Mouse (Mus musculus): ENCODE data around the gene Lmod3. TPM values are rescaled to one million over a fixed set of nuclear protein-coding genes. Genes with fewer than 3 reads are reported as not detected.
"Not testable (repeated sequence)": the region's sequence is repeated elsewhere in the genome, so short reads cannot be mapped to it uniquely, and the experiment has no call there.

Lmod3 gene
- total RNA-seq, 4 experiments from 2014 or later = 0.16 TPM; not detected in 3

GRCm38 (mm10) chr6:97276366-97276765 is 23.8 kb upstream of the Lmod3 start:
- no peak for DNase-seq (ENCODE audit: low spot score in 2 of 2)

GRCm38 (mm10) chr6:97275760-97276159 is 23.2 kb upstream of the Lmod3 start:
- no peak for DNase-seq (ENCODE audit: low spot score in 2 of 2)

GRCm38 (mm10) chr6:97273777-97274176 is 21.2 kb upstream of the Lmod3 start:
- DNase-seq (ENCODE audit: low spot score in 2 of 2) = no peak

GRCm38 (mm10) chr6:97273058-97273710 is 20.6 kb upstream of the Lmod3 start:
- no peak for DNase-seq (ENCODE audit: low spot score in 2 of 2)

- no peak for DNase-seq (ENCODE audit: low spot score in 2 of 2)
Observed at GRCm38 (mm10) chr6:97272349-97272748, 19.8 kb upstream of the Lmod3 start.

GRCm38 (mm10) chr6:97269596-97269995 is 17.0 kb upstream of the Lmod3 start:
- no peak for DNase-seq (ENCODE audit: low spot score in 2 of 2)

GRCm38 (mm10) chr6:97267132-97267531 is 14.6 kb upstream of the Lmod3 start:
- no peak for DNase-seq (ENCODE audit: low spot score in 2 of 2)

- no peak for DNase-seq (ENCODE audit: low spot score in 2 of 2)
Observed at GRCm38 (mm10) chr6:97266661-97267060, 14.1 kb upstream of the Lmod3 start.

DNA sequence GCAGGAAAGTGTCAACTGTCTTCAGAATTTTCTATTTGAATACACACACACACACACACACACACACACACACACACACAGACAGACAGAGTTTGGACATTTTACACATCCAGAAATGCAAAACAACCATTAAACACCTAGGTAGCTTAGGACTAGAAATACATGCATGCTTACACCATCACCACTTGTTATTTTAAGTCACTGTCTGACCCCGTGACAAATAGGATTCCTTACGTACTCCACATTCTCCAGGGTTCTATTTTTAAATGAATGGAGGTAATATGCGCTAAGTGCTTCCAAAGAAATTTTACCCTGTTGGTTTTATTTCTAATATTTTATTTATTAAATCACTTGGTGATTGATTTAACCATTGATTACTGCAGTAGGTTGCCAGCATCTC is 13.1 kb upstream of the Lmod3 start:
- DNase-seq (ENCODE audit: low spot score in 2 of 2) = no peak

DNA sequence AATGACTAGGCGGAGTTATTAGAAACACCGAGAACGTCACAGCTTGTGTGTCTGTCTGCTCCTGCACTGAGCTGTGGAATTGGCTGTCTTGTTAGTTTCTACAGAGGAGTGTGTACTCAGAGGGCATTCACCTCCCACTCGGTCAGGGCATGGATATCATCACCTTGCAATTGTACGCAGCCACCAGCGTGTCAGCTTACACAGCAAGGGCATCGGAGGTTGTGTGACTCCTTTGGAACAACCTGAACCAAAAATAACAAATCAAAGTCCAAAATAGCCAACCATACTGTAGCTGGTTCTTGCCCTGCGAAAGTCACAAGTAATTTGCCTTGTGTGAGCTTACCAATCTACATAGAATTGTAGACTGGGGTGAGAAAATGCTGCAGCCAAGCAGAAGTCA is 12.7 kb upstream of the Lmod3 start:
- DNase-seq (ENCODE audit: low spot score in 2 of 2) = no peak

GRCm38 (mm10) chr6:97263750-97264149 is 11.2 kb upstream of the Lmod3 start:
- not testable (repeated sequence) for DNase-seq (ENCODE audit: low spot score in 2 of 2)

- no peak for DNase-seq (ENCODE audit: low spot score in 2 of 2)
Observed at GRCm38 (mm10) chr6:97262229-97262628, 9.7 kb upstream of the Lmod3 start.

DNA sequence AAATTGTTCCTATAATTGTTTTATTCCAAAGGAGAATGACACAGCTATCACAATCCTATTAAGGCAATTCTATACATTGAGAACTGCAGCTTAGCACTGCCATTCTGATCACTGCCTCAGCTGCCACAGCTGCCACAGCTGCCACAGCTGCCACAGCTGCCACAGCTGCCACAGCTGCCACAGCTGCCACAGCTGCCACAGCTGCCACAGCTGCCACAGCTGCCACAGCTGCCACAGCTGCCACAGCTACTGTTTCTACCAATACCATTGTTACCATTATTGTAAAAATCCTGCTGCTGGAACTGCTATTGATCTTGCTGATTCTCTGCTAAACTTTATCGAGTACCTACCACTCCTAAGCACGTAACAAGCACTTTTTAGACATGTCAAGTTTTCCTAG is 7.4 kb upstream of the Lmod3 start:
- DNase-seq (ENCODE audit: low spot score in 2 of 2) = not testable (repeated sequence)

DNA sequence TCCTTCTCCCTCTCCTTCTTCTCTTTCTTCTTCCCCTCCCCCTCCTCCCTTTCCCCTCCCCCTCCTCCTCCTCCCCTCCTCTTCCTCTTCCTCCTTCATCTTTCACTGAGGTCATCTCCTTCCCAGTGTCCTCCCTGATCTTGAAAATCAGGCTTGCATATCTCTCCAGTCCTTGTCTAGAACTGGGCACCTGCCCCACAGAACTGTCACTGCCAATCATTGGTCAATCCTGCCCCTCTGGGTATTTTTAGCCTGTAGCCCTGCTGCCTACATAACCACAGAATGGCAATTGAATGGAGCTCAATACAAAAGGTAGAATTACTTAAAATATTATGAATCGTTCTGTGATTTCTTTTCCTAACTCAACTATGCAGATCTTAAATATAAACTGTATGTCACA is 5.9 kb upstream of the Lmod3 start:
- DNase-seq (ENCODE audit: low spot score in 2 of 2) = no peak

DNA sequence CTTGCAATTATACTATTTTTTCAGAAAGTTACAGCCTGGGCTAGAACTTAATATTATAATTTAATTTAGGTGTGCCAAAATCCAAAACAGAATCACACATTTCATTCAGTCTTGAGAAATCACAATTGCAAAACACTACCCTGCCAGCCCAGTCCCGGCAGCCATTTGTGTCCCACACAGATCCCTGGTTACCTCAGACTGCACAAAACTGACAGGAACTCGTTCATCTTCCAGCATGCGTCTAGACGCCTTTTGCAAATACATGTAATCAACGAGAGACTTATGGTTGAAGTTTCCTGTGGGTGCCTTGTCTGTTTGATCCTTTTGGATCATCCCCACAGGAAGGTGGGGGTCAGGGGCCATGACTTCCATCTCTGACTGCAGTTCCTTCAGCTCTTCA is 473 bp downstream of the Lmod3 start:
- DNase-seq (ENCODE audit: low spot score in 2 of 2) = no peak

DNA sequence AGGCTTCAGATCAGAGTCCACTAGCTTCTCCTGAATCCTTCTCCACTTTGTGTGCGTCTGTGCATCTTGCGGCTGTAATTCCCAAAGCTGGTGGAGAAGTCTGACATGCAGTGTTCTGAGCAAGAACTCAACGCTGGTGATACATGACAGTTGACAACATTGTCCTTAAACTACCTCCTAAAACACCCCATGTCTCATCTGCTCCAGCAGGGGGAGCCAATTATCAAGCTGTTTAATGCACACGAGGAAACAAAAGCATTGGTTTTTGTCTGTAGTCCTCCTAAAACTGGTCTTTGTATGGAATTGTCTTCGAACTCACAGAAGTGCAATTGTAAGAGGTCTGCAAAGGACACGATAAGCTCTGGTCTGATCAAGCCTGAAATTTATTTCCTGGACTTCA is 1.6 kb downstream of the Lmod3 start:
- peak; percentile 36 to 62 for DNase-seq (ENCODE audit: low spot score in 2 of 2)

DNA sequence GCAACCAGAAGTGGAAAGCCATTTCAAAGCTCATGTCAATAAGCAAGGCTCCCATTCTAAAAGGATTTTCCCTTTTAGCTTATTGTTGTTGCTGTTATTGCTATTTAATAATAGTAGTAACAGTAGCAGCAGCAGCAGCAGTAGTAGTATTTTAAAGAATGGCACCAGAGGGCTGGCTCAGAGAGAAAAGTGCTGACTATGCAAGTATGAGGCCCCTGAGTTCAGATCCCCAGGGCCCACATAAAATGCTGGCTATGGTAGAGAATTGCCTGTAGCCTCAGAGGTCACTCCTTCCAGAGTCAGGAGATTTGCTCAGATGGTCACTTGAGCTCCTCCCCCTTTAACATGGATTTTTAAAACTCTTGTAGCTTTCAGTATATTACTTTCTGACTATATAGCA is 7.4 kb downstream of the Lmod3 start:
- no peak for DNase-seq (ENCODE audit: low spot score in 2 of 2)

DNA sequence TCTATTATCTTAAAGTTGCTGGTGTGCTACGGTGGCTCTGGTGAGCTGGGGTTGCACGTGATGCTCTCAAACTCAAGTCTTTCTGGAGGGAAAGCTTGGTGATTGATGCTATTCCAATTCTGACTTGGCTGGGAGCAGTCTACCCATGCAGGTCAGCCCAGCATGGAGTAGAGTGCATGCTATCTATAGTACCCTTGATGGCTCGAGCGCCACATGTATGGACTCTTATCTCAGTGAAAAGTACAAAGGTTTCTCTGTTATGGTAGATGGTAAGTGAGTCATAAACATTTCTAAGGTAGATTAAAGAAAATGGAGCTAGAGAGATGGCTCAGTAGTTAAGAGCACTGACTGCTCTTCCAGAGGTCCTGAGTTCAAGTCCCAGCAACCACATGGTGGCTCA is 10.0 kb downstream of the Lmod3 start:
- DNase-seq (ENCODE audit: low spot score in 2 of 2) = no peak

- no peak for DNase-seq (ENCODE audit: low spot score in 2 of 2)
Observed at GRCm38 (mm10) chr6:97240092-97240491, 12.5 kb downstream of the Lmod3 start.

- no peak for DNase-seq (ENCODE audit: low spot score in 2 of 2)
Observed at GRCm38 (mm10) chr6:97239360-97239759, 13.2 kb downstream of the Lmod3 start.

DNA sequence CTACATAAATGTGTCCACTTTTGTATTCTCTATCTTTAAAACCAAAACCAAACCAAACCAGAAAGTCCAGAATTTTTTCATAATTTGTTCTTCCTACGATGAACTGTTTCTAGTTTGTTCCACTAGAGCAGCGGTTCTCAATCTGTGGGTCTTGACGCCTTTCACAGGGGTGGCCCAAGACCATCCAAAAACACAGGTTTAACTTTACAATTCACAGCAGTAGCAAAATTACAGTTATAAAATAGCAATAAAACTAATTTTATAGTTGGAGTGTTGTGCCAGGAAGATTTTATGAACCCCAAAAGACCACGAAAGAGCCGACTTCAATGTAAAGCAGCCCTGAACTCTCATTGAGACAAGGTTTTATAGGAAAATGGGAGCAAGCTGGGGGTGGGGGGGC is 16.5 kb downstream of the Lmod3 start:
- DNase-seq (ENCODE audit: low spot score in 2 of 2) = no peak

DNA sequence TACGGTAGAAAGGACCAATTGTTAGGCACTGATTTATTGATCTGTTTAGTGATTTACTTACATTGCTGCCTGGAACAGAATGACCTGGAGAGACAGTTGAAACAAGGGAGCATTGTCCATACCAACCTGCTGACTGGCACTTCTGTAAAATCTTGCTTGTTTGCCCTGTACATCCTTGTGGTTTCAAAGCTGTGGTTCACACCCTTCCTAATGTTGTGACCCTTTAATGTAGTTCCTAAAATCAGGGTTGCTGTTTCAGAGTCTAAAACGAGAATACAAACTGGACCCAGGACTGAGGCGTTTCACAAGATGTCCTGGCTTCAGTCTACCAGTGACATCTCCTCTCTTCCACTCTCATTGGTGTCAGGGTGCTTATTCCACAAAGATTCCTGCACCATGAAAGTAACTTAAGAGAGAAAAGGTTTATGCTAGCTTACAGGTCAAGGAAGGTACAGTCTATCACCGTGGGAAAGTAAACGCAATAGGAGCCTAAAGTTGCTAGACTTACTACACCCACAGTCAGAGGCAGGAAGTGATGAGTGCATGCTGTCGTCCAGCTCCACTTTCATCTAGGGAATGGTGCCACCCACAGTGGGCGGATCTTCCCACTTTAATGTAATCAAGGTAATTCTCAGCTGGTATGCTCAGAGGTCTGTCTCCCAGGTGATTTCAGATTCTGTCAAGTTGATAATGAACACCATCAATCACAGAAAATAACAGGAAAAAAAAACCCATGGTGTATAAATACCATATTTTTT is 17.5 kb downstream of the Lmod3 start:
- DNase-seq (ENCODE audit: low spot score in 2 of 2) = no peak

All from layer of hippocampus, adult 8-10 months (tissue).